In genomic region chr2:113648167-113648566, GRCm38 (mm10) we compare ENCODE assay signal across 8 mouse cellular contexts.
DNase-seq lines count a peak whose midpoint lies in the region; ATAC-seq and TF ChIP-seq lines count a peak whose summit lies in the region.

No protein-coding gene starts in this region.

- H3K9me3 ChIP-seq in ES-E14 (ENCODE audit: control insufficient read depth, insufficient read depth, low read depth, low read length): no peaks in the 10 kb centered on the region
- H3K9me3 ChIP-seq in forebrain, embryonic 16.5 days (ENCODE audit: control insufficient read depth, low read length): no peaks in the 10 kb centered on the region
- no peaks in the 10 kb centered on the region for H3K9me3 ChIP-seq in kidney, embryonic 14.5 days (ENCODE audit: control insufficient read depth, low read length)

- TF ChIP-seq CTCF in lung, adult 2 months (IDR thresholded peaks at IDR 0.05; ENCODE audit: insufficient read depth, low read length): peak; percentile 68

- no peak overlapping the region for H3K4me2 ChIP-seq in forebrain, embryonic 16.5 days (ENCODE audit: low read length)
- no peak overlapping the region for H3K4me2 ChIP-seq in kidney, embryonic 14.5 days (replicated peaks; ENCODE audit: low read depth, low read length)

- WGBS in forebrain, embryonic 16.5 days: 23% methylated on average over 3 of the region's 3 CpGs
- WGBS in kidney, embryonic 14.5 days: 26% methylated on average over 3 of the region's 3 CpGs
- 22% methylated on average over 3 of the region's 3 CpGs for WGBS in lung, adult 2 months

- H3K27me3 ChIP-seq in forebrain, embryonic 16.5 days (replicated peaks; ENCODE audit: control insufficient read depth, insufficient read depth, low read length): no peaks in the 10 kb centered on the region
- no peaks in the 10 kb centered on the region for H3K27me3 ChIP-seq in kidney, embryonic 14.5 days (ENCODE audit: control insufficient read depth, insufficient read depth, low read length)

- H3K27ac ChIP-seq in ES-E14 (ENCODE audit: insufficient read depth, low read depth, low read length, poor library complexity, severe bottlenecking): no peak overlapping the region
- no peak overlapping the region for H3K27ac ChIP-seq in forebrain, embryonic 16.5 days (ENCODE audit: low read length)
- H3K27ac ChIP-seq in kidney, embryonic 14.5 days (ENCODE audit: low read depth, low read length): no peak overlapping the region

- peak; percentile 70 for ATAC-seq in forebrain, embryonic 16.5 days
- peak; percentile 81; the same call in 1 of the 2 replicates for ATAC-seq in kidney, embryonic 14.5 days (ENCODE audit: low FRiP score, low TSS enrichment)

- H3K4me3 ChIP-seq in ES-E14 (ENCODE audit: insufficient read depth in 1 of 2, low read depth in 1 of 2, low read length in 2 of 2, poor library complexity in 1 of 2, severe bottlenecking in 1 of 2): no peak overlapping the region
- no peak overlapping the region for H3K4me3 ChIP-seq in forebrain, embryonic 16.5 days (replicated peaks; ENCODE audit: low read length)
- H3K4me3 ChIP-seq in kidney, embryonic 14.5 days (ENCODE audit: low read length): no peak overlapping the region
- H3K4me3 ChIP-seq in lung, adult 2 months (replicated peaks; ENCODE audit: extremely low read depth, low read depth, low read length): no peak overlapping the region

- H3K36me3 ChIP-seq in ES-E14 (ENCODE audit: control insufficient read depth, insufficient read depth, low read length, poor library complexity, severe bottlenecking): no peaks in the 10 kb centered on the region
- no peaks in the 10 kb centered on the region for H3K36me3 ChIP-seq in forebrain, embryonic 16.5 days (ENCODE audit: control insufficient read depth, insufficient read depth)
- no peaks in the 10 kb centered on the region for H3K36me3 ChIP-seq in kidney, embryonic 14.5 days (ENCODE audit: control insufficient read depth, insufficient read depth, low read length)

- no peak overlapping the region for H3K9ac ChIP-seq in ES-E14 (ENCODE audit: insufficient read depth, low read depth, low read length, poor library complexity, severe bottlenecking)
- H3K9ac ChIP-seq in forebrain, embryonic 16.5 days (replicated peaks; ENCODE audit: low read depth, low read length): no peak overlapping the region
- no peak overlapping the region for H3K9ac ChIP-seq in kidney, embryonic 14.5 days (ENCODE audit: low read depth, low read length)

- DNase-seq in 416B (ENCODE audit: low read depth): peak; percentile 64
- peak; percentile 46 for DNase-seq in ES-E14 (ENCODE audit: low read depth, low spot score)
- peak; percentile 55 for DNase-seq in cerebellum, adult 18-20 months
- peak; percentile 27 for DNase-seq in lung, adult 2 months
- DNase-seq in retina, embryonic 14.5 days (ENCODE audit: low spot score): peak; percentile 84
- no peak for DNase-seq in spleen, adult 12 weeks (ENCODE audit: low spot score)

- in situ Hi-C loops in ES-E14 (cut with MboI; ENCODE audit: low sequenced_read_pairs in 2 of 2, unreplicated experiment in 2 of 2): no loop called here

- TF ChIP-seq POLR2A in lung, adult 2 months (IDR thresholded peaks at IDR 0.05; ENCODE audit: borderline replicate concordance, extremely low read depth, low read depth, low read length): no peak

- H3K4me1 ChIP-seq in ES-E14 (ENCODE audit: control insufficient read depth in 2 of 2, insufficient read depth in 2 of 2, low read length in 2 of 2, poor library complexity in 1 of 2): no peaks in the 10 kb centered on the region
- H3K4me1 ChIP-seq in forebrain, embryonic 16.5 days (replicated peaks; ENCODE audit: control insufficient read depth, insufficient read depth, low read length): no peaks in the 10 kb centered on the region
- no peaks in the 10 kb centered on the region for H3K4me1 ChIP-seq in kidney, embryonic 14.5 days (ENCODE audit: control insufficient read depth, insufficient read depth, low read length)
- H3K4me1 ChIP-seq in lung, adult 2 months (ENCODE audit: control insufficient read depth, insufficient read depth, low read length): no peaks in the 10 kb centered on the region; the same call in 1 of the 2 replicates

TF ChIP-seq in ES-E14, 5 proteins besides CTCF, POLR2A, EP300 and RAD21:
- peak; percentile 57; the same call in 1 of the 2 replicates for TF ChIP-seq ZC3H11A (IDR thresholded peaks at IDR 0.05; ENCODE audit: borderline replicate concordance, low read depth, low read length)
- TF ChIP-seq MAFK (IDR thresholded peaks at IDR 0.05; ENCODE audit: insufficient read depth, low read depth, low read length): no peak
- TF ChIP-seq HCFC1 (IDR thresholded peaks at IDR 0.05; ENCODE audit: borderline replicate concordance, insufficient read depth, low read length): no peak
- TF ChIP-seq CHD2 (IDR thresholded peaks at IDR 0.05; ENCODE audit: low read depth, low read length): no peak
